Comparison of ENCODE assay signal across 8 mouse cellular contexts in genomic region chr4:117926545-117927482, GRCm38 (mm10). TPM values are rescaled to one million over a fixed set of nuclear protein-coding genes. Genes with fewer than 3 reads are reported as not detected.
A peak's percentile ranks its signal among the peaks of the same experiment; 100 is the strongest.
DNase-seq lines count a peak whose midpoint lies in the region; ATAC-seq and TF ChIP-seq lines count a peak whose summit lies in the region.

No protein-coding gene starts in this region.

- intact Hi-C loops in left cerebral cortex, adult 2 months (cut with DNase I): loop anchor here (5.0 kb wide), 2 partner anchors 100 to 365 kb away; partner anchors contain the start of gene Ptprf

- no peaks in the 10 kb centered on the region for H3K36me3 ChIP-seq in splenic B cell, adult 2 months (ENCODE audit: control insufficient read depth, insufficient read depth, low read length, poor library complexity, severe bottlenecking)

- no peak; the same call in 1 of the 2 replicates for TF ChIP-seq CTCF in layer of hippocampus, adult 2 months (conservative IDR thresholded peaks at IDR 0.05)
- TF ChIP-seq CTCF in left cerebral cortex, adult 2 months (IDR thresholded peaks at IDR 0.05): no peak

- peak; percentile 48 for ATAC-seq in granulocyte monocyte progenitor cell, adult 5-6 weeks (replicated peaks; ENCODE audit: poor library complexity, severe bottlenecking)
- peak; percentile 25 for ATAC-seq in megakaryocyte progenitor cell, adult 5-6 weeks (replicated peaks; ENCODE audit: poor library complexity)

- H3K27me3 ChIP-seq in splenic B cell, adult 2 months (ENCODE audit: control insufficient read depth, insufficient read depth, low read length, poor library complexity, severe bottlenecking): no peaks in the 10 kb centered on the region

- H3K27ac ChIP-seq in layer of hippocampus, adult 2 months: peak overlapping the region; percentile 86
- H3K27ac ChIP-seq in left cerebral cortex, adult 2 months: peak overlapping the region; percentile 82

- H3K4me3 ChIP-seq in layer of hippocampus, adult 2 months: peak overlapping the region; percentile 68
- peak overlapping the region; percentile 58 for H3K4me3 ChIP-seq in left cerebral cortex, adult 2 months

- DNase-seq in layer of hippocampus, adult 2 months (ENCODE audit: low spot score in 2 of 2): peak in 1 of 2 experiments; percentile 57
- DNase-seq in layer of hippocampus, adult 8-10 months (ENCODE audit: low spot score in 2 of 2): no peak
- DNase-seq in cerebellum, postnatal 10 days: peak; percentile 60 to 65
- DNase-seq in left cerebral cortex, adult 2 months (ENCODE audit: extremely low spot score in 1 of 2, low spot score in 2 of 2): peak; percentile 70 to 72
- DNase-seq in splenic B cell, adult 2 months (ENCODE audit: low read depth, low spot score): peak; percentile 50
- DNase-seq in c-Kit-positive CD71-positive TER-119-positive erythroid progenitor cells, embryonic 14.5 days (ENCODE audit: low spot score): no peak

RNA-seq across cellular contexts. Expression of gene Artn, which starts 2.7 kb away (rescaled TPM):
- total RNA-seq in layer of hippocampus, adult 2 months (2021): 1 to 10 TPM; 1.8 to 1.9 TPM
- total RNA-seq in layer of hippocampus, adult 8-10 months (2022): 1 to 10 TPM; 1.5 to 2.2 (median 1.9) TPM
- total RNA-seq in granulocyte monocyte progenitor cell, adult 5-6 weeks (2014; fragmentation: Nextera tagmentation): not detected in 2 replicates
- total RNA-seq in granulocyte monocyte progenitor cell, adult 5-6 weeks (2017): not detected in 2 replicates
- total RNA-seq in left cerebral cortex, adult 2 months (2021): 1 to 10 TPM; 3.6 to 3.9 TPM
- not detected in 2 replicates for total RNA-seq in megakaryocyte progenitor cell, adult 5-6 weeks (2015)
- not detected in 2 replicates for total RNA-seq in megakaryocyte progenitor cell, adult 5-6 weeks (2017)

RNA-seq across cellular contexts. Expression of gene Ipo13, which starts 12.0 kb away (rescaled TPM):
- total RNA-seq in layer of hippocampus, adult 2 months (2021): 100 to 1,000 TPM; 133 to 138 TPM
- total RNA-seq in layer of hippocampus, adult 8-10 months (2022): 100 to 1,000 TPM; 127 to 140 (median 130) TPM
- 30.4 and 38.6 TPM in 2 replicates for total RNA-seq in granulocyte monocyte progenitor cell, adult 5-6 weeks (2014; fragmentation: Nextera tagmentation)
- total RNA-seq in granulocyte monocyte progenitor cell, adult 5-6 weeks (2017): 7.2 and 10.0 TPM in 2 replicates
- 100 to 1,000 TPM; 115 to 123 TPM for total RNA-seq in left cerebral cortex, adult 2 months (2021)
- total RNA-seq in megakaryocyte progenitor cell, adult 5-6 weeks (2015): 19.1 and 19.5 TPM in 2 replicates
- 6.2 and 10.6 TPM in 2 replicates for total RNA-seq in megakaryocyte progenitor cell, adult 5-6 weeks (2017)

RNA-seq across cellular contexts. Expression of gene Dph2, which starts 35.0 kb away (rescaled TPM):
- total RNA-seq in layer of hippocampus, adult 2 months (2021): 10 to 100 TPM; 10.1 to 12.1 TPM
- total RNA-seq in layer of hippocampus, adult 8-10 months (2022): 10 to 100 TPM in 3 of 4 experiments, 1 to 10 TPM in 1; 9.0 to 11.5 (median 11.0) TPM
- 13.3 and 15.6 TPM in 2 replicates for total RNA-seq in granulocyte monocyte progenitor cell, adult 5-6 weeks (2014; fragmentation: Nextera tagmentation)
- total RNA-seq in granulocyte monocyte progenitor cell, adult 5-6 weeks (2017): 8.9 and 9.6 TPM in 2 replicates
- 10 to 100 TPM in 1 of 2 experiments, 1 to 10 TPM in 1; 9.1 to 11.4 TPM for total RNA-seq in left cerebral cortex, adult 2 months (2021)
- 9.5 and 13.0 TPM in 2 replicates for total RNA-seq in megakaryocyte progenitor cell, adult 5-6 weeks (2015)
- 8.3 and 10.3 TPM in 2 replicates for total RNA-seq in megakaryocyte progenitor cell, adult 5-6 weeks (2017)

RNA-seq across cellular contexts. Expression of gene Atp6v0b, which starts 39.7 kb away (rescaled TPM):
- 100 to 1,000 TPM; 411 to 424 TPM for total RNA-seq in layer of hippocampus, adult 2 months (2021)
- 100 to 1,000 TPM; 406 to 438 (median 423) TPM for total RNA-seq in layer of hippocampus, adult 8-10 months (2022)
- total RNA-seq in granulocyte monocyte progenitor cell, adult 5-6 weeks (2014; fragmentation: Nextera tagmentation): 253 and 300 TPM in 2 replicates
- 97.8 and 111 TPM in 2 replicates for total RNA-seq in granulocyte monocyte progenitor cell, adult 5-6 weeks (2017)
- total RNA-seq in left cerebral cortex, adult 2 months (2021): 100 to 1,000 TPM; 430 to 462 TPM
- total RNA-seq in megakaryocyte progenitor cell, adult 5-6 weeks (2015): 308 and 311 TPM in 2 replicates
- total RNA-seq in megakaryocyte progenitor cell, adult 5-6 weeks (2017): 105 and 150 TPM in 2 replicates

RNA-seq across cellular contexts. Expression of gene B4galt2, which starts 43.5 kb away (rescaled TPM):
- total RNA-seq in layer of hippocampus, adult 2 months (2021): 10 to 100 TPM; 58.6 to 61.3 TPM
- total RNA-seq in layer of hippocampus, adult 8-10 months (2022): 10 to 100 TPM; 59.6 to 64.5 (median 63.4) TPM
- 0.73 TPM in 1 of 2 replicates, not detected in the other for total RNA-seq in granulocyte monocyte progenitor cell, adult 5-6 weeks (2014; fragmentation: Nextera tagmentation)
- total RNA-seq in granulocyte monocyte progenitor cell, adult 5-6 weeks (2017): 0.04 TPM in 1 of 2 replicates, not detected in the other
- 10 to 100 TPM; 86.7 to 90.6 TPM for total RNA-seq in left cerebral cortex, adult 2 months (2021)
- total RNA-seq in megakaryocyte progenitor cell, adult 5-6 weeks (2015): 0.54 TPM in 2 replicates
- not detected in 2 replicates for total RNA-seq in megakaryocyte progenitor cell, adult 5-6 weeks (2017)

Comparison
In these comparisons a context has a peak if more than half of its experiments do, and no peak if none do; other contexts are left out.
1. DNase-seq: peak in cerebellum, postnatal 10 days (2 of 2), left cerebral cortex, adult 2 months (2 of 2) and splenic B cell, adult 2 months (single experiment); none in layer of hippocampus, adult 8-10 months (0 of 2) and c-Kit-positive CD71-positive TER-119-positive erythroid progenitor cells, embryonic 14.5 days (single experiment).